Mouse (Mus musculus) gastrocnemius, postnatal 25 days (tissue): Measurements from ENCODE around the gene Slc35f6. TPM values are rescaled to one million over a fixed set of nuclear protein-coding genes. Genes with fewer than 3 reads are reported as not detected.
"Not testable (repeated sequence)": the region's sequence is repeated elsewhere in the genome, so short reads cannot be mapped to it uniquely, and the experiment has no call there.

Experiments
- DNase-seq: peaks from one replicate; pipeline ENCODE4 v3.0.0; 2022
- total RNA-seq, 2 experiments: library from RNA; stranded (reverse); gene quantifications; 1 replicate in 1 of 2; 2 replicates in 1 of 2; pipeline ENCODE4 v1.2.3; 2021

Slc35f6 gene
- total RNA-seq, 2 experiments from 2014 or later = 9.5 to 12.0 TPM

DNA sequence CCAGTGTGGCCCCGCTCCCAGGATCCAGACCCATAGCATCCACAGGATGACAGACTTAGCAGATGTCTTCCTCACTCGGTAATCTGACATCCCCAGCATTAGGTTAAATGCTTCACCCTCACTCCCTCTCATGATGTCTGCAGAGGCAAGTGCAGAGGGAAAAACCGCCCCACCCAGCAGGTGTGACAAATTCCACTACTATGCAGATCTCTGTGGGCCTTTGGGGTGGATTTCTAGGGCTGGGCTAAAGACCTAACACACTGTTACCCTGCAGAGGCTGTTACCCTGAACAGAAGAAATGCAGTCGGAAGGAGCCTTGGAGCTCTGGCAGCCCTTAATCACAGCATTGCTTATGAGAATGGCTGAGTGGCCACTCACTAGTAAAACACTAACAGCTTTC, 11.3 kb downstream of the Slc35f6 start:
- no peak for DNase-seq

DNA sequence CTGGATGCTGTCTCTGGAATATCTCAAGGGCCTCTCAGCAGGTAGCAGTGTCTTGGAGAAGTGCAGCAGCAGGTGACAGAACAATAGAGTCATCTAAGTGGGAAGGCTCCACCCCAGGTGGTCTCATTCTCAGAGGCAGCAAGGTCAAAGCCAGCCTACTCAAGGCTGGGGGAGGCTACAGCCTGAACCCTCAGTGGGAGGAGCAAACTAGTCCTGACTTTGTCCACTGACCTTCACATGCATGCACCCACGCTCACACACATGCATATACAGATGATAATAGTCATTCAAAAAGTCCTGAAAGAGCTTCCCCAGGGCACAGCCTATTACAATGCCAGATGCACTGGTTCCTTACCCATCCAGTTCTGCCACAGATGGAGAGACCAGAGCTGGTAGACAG, 12.5 kb downstream of the Slc35f6 start:
- DNase-seq = no peak

DNA sequence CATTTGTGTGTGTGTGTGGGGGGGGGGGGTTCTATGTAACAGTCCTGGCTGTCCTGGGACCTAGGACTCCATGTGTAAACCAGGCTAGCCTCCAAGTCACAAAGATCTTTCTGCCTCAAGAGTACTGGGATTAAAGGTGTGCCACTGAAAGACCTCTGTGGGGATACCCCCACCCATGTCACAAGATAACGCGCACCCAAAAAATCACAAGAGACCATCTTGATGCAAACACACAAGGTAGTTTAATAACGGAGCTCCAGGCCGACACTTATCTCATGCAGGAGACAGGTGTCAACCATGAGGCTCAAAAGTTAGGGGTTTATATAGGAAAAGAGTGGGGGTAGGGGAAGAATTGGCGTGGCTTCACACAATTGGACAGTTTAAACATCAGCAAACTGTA, 13.1 kb downstream of the Slc35f6 start:
- DNase-seq = no peak

DNA sequence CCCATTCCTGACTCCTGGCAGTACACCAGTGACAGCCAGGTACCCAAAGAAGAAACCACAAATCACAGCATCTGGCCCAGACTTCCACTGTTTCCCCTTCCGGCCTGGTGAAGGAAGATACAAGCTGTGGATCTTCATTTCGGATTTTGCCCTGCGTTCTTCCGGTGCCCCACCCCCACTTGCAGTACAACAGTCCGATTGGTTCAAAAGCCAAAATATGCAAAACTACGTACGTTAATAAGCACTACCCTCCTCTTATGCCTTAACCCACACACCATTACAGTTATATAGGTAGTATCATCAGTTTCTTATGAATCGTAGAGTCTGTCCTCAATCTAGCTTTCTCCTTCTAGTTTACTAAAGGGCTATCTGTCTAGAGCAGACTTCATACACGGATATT, 17.6 kb downstream of the Slc35f6 start:
- no peak for DNase-seq

DNA sequence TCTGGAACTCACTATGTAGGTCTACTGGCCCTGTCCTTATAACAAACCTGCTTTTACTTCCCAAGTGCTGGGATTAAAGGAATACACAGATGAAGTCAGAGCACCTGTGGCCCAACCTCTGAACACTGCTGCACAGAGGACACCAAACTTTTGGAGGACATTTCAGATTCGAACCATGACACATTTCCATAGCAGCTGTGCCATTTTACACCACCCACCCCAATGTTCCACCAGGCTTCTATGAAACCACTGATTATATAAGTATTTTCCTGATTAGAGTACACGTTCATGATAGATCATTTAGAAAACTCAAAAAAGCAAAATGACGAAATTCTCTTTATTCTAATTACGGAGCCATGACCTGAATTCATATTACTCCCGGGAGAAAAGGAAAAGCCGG, 18.2 kb downstream of the Slc35f6 start:
- no peak for DNase-seq

DNA sequence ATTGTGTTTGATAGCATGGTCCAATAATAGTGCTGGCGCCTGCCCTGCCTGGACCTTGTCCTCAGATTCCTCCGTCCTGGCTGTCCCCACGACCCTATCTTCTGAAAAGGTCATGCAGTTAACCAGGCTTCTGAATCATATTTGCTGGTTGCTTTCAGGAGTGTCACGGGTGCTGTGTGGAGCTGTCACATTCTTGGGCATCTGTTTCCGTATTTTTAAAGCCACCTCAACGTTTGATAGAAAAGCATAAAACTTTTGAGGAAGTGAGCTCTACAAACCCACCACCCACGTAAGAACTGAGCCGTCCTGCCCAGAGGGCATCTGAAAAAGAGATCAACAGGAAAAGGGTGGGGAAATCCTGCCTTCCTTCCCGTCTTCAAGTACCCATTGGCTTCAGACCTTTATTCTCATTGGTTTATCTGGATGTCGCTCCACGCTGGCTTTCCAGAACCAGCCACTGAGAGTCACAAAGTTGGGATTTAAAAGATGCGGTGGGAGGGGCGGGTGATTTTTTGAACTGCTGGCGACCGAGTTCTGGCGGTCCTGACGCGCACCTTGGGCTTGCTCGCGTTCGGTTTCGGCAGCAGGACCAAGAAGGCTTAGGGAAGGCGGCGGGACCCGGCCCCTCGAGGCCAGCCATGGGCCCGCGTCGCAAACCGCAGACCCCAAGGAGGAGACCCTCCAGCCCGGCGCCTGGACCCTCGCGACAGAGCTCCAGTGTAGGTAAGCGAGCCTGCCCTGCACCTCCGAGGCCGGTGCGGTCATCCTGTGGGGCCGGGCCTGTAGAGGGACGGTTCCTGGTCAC, 18.9 kb downstream of the Slc35f6 start, which contains the start of gene Cenpa:
Cenpa (plus strand) TSS at position 387 of the 805 bp plus-strand sequence.
- DNase-seq = peak; percentile 90

DNA sequence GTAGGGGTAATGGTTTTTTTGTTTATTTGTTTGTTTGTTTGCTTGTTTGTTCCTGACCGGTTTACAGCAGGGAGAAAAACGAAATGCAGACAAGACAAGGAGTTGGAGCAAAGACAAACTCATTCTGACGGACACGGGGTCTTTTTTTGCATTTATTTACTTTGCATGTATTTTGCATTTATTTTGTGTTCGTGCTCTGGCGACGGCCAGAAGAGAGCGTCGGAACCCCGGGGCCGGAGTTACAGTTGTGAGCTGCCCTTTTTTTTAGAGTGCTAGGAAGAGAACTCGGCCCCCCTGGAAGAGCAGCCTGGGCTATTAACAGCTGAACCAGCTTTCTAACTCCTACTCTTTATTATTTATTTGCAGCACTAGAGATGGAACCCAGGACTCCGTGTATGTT, 19.5 kb downstream of the Slc35f6 start:
- DNase-seq = no peak

DNA sequence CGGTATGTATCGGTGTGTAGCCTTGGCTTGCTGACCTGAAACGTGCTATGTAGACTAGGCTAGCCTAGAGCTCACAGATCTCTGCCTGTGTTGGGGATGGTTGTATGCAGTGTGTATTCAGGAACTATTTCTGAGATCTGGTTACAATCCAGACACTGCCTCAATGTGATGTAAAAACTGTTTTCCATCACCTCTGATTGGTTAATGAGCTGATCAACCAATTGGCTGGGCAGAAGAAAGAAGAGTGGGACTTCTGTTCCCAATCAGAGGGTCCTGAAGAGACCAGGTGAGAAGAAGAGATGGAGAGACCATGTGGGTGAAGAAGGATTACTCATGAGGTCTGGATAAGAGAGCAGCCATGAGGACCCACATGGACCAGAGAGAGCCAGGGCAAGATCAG, 20.0 kb downstream of the Slc35f6 start:
- no peak for DNase-seq

DNA sequence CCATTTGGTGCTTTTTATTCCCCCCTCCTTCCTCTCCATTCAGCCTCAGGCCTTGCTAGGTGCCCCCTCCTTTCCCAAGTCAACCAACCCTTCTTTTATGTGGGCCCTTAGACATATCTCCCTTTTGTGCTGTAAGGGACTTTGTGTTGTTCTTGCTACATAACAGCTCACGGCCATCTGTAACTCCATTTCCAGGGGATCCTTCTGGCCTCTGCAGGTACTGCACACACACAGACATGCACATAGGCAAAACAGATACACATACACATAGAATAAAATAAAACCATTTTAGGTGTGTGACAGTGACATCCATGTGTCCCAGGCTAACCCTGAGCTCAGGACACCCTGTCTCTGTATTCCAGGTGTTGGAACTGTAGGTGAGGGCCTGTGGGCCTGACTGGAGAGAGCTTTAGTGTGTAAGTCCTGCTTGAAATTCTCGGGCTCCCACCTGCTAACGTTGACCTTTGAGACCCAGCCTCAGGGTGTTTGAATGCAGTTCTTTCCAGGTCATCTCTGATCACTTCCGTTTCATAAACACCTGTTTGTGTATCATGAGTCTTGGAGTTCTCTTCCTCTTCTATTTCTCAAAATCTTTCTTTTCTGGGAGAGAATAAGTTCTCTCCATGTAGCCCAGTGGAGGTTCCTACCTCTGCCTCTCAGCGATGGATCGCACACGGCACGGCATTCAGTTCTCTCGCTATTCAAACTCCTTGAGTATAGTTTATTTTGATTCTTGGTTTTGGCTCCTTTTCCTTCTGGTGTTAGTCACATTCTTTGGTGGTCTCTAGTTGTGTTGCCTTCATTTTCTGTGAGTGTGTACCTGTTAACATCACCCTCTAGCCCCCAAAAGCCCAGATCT, 21.1 kb downstream of the Slc35f6 start:
- no peak for DNase-seq

DNA sequence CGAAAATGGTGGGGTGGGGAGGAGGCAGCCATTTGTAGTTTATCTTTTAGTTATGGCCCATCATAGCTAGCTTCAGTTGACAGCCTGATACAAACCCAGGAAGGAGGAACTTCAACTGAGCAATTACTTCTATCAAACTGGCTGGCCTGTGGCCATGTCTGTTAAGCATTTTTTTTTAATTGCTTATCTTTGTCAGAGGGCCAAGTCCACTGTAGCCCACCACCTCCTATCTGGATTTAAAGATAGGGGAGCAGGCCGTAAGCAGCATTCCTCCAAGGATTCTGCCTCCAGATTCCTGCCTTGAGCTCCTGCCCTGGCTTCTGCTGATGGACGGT, 21.7 kb downstream of the Slc35f6 start:
- no peak for DNase-seq

DNA sequence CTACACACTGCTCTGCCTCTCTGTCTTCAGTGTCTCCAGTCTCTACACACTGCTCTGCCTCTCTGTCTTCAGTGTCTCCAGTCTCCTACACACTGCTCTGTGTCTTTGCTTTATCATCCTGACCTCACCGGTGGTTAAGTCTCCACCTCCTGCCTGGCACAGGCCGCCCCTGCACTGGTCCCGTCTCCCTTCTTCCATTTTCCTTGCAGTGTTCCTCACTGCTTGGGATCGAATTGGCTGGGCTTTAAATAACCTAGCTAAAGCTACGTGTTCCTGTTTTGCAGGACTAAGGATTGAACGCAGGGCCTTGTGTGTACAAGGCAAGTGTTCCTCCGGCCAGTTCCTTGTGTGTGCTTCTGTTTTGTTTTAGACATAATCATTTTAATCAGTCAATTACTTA, 22.4 kb downstream of the Slc35f6 start:
- DNase-seq = no peak

DNA sequence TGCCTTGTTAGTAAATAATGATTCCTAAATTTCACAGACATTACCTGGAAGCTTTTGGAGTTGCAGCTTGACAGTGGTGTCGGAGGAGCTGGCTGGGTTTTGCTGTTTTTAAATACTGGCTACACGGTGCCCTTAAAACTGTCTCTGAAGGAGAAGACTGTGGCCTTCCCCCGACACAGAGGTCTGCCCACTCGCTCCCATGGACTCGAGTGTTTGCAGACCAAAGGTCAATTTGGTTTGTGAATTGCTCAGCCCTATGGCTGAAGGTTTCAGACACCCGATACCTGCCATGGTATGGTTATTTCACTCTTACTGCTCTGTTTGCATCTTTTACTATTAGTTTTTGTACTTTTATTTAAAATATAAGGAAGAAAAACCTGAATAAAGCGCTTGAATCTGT, 26.3 kb downstream of the Slc35f6 start:
- no peak for DNase-seq

DNA sequence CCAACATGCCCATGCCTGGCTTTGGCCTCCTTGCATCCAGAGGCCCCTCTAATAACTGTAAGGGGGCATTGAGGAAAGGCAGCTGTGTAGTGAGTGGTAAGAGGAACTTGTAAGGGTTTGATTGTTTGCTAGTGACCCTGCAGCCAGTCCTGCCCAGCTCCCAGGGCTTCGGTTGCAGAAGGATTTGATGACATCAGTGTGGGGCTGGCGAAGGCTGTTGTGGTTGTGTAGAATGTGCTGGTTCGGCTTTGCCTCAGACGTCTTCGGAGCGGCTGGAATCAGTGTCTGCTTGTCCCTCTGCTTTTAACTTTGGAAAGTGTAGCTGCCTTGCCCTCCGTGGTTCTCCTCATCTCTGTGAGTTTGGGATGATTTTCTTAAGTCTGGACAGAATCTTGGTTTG, 29.1 kb downstream of the Slc35f6 start:
- no peak for DNase-seq

DNA sequence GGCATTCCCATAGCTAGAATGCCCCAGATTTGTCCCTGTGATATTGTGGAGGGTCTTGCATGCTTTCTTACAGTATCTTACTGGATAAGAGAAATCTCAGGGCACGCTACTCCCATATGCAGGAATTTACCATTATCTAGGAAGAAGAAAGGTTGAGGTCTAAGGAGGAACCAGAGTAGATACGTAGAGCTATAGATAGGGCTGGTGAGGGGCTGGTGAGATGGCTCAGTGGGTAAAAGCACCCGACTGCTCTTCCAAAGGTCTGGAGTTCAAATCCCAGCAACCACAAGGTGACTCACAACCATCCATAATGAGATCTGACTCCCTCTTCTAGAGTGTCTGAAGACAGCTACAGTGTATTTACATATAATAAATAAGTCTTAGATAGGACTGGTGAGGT, 30.3 kb downstream of the Slc35f6 start:
- DNase-seq = not testable (repeated sequence)

DNA sequence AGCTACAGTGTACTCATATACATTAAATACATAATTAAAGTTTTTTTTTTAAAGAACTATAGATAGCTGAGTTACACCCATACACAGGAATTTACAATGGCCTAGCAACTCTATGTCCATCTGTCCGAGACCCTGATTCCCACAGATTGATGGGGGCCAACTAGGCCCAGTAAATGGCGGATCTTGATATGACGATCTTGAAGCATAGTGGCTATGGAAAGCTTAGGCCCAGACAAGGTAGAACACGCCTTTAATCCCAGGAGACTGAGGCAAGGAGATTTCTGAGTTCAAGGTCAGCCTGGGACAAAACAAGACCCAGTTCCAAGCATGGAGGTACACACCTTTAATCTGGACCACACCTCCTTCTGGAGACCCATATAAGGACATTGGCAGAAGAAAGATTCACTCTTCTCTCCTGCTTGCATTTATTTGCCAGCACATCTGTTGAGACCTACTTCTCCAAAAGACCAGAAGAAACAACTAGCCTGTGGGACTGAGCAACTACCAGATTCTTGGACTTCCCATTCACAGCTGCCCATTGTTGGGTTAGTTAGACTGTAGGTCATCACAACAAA, 31.1 kb downstream of the Slc35f6 start:
- DNase-seq = no peak

DNA sequence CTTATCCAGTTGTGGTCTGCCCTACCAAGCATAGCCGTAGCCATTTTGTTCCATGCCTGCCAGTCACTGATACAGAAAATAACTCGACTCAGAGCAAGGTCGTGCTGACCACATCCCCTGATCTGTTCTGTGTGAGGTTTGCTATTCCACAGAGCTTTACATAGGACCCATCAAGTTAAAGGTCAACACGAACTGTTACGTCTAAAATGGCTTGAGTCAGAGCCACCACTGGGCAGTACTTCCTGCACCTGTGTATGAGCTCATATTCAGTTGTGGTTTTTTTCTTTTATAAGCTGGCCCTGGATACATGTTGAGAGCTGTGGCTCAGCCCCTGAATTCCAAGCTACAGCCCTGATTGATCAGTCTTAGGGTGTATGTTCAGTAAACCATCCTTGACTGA, 31.9 kb downstream of the Slc35f6 start:
- no peak for DNase-seq

DNA sequence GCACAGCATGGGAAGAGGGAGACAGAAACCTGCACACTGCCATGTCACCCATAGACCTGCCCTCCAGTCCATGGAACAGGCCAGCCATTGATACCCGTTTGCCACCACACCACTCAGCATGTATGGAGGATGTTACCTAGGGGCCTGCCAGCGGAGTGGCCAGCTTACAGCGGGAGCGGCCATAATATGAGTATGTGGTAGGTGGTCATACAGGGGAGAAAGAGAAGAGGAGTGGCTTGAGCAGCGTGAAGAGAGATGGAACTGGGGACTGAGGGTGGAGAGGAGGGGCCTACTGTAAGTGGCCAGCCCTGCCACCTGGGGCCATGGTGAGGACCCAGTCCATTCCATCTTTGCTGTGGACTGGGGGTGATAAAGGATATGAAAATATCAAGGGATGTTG, 34.2 kb downstream of the Slc35f6 start:
- DNase-seq = no peak

DNA sequence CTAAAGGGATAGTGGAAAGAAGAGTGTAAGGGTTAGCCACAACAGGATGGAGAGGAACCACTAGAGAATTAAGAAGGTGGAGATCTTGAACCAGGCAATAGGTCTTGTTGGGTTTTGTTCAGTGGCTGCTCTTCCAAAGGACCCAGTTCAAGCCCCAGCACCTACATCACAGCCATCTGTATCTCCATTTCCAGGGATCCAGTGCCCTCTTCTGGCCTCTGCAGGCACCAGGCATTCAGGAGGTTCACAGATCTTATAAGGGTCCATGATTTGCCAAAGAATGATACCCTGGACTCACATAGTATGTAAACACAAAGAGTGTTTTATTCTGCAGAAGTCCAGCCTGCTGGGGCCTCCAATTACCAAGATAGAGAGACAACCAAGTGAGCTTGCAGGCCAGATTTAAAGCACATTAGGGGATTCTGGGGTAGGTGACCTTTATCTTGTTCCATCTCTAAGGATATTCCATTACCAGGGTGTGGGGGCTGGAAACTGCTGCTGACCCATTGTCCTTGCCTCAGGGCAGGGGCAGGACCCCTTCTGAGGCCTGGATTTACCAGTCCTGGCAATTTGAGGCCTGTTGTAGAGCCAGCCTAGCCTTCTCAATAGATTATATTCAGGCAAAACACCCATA, 35.4 kb downstream of the Slc35f6 start:
- no peak for DNase-seq

DNA sequence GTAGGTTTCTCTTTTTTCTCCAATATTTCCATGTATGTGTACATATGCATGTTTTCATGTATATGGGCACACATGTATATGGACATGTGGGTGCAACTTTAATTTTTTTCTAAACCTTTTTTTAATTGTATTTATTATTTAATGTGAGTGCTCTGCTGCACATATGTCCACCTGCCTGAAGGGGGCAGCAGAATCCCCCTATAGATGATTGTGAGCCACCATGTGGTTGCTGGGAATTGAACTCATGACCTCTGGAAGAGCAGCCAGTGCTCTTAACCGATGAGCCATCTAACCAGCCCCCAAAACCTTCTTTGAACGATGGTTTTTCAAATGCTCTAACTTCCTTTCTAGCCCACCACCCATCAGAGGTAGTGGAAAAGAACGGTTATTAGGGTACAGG, 36.3 kb downstream of the Slc35f6 start:
- no peak for DNase-seq

DNA sequence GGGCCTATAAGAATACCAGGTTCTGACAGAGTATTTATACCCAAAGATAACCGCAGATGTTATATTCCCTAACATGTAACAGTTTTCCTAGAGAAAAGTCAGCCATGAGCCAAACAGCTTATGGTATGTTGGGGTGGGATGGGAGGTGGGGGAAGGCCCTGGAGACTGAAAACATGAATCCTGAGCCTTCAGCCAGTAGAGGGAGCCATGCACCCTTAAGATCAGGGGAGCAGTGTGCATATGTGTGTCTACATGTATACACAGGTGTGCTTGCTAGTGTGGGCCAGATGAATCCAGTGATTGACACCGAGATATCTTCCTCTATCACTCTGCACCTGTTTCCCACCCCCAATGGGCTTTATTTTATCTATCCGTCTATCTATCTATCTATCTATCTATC, 39.0 kb downstream of the Slc35f6 start:
- no peak for DNase-seq

DNA sequence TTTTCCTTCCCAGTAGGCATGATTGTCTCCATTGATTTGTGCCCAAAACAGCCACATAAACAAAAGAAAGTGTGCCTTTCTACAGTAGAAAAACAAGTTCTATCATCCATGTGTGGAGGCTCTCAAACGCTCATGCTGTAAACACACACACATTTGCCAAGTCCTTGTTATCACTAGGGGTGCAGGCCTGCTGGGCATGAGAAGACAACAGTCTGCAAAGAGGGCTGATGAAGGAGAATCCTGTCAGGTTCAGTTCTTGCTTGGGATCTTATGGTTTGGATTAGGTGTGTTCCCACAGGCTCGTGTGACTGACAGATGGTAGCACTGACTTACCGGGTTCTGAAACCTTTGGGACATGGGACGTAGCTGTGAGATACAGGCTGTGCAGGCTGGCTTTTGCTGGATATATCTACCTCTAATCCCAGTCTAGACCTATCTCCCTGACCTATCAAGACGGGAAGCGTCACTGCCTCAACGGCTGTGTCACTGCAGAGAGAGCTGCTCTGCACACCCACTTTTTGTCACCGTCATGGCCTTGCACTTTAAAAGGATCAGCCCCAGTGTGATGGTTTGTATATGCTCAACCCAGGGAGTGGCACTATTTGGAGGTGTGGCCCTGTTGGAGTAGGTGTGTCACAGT, 52.7 kb downstream of the Slc35f6 start:
- DNase-seq = no peak

DNA sequence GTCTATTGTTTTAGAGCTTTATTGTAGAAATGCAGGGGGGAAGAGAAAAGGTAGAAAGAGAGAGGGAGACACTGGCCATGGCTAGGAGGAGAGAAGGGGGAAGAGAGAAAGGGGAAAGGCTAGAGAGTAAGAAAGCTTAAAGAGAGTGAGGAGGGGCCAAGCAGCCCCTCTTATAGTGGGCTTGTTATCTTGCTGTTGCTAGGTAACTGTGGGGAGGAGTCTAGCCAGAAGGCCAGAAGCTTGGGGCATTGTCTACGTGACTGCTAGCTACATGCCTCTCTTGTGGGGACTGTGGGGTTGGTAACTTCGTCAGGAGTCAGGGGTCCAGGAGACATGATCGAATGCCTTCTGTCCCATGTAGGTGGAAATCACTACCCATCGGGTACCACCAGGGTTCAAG, 53.6 kb downstream of the Slc35f6 start:
- DNase-seq = not testable (repeated sequence)
